Mouse (Mus musculus): Measurements from ENCODE around the gene Fgf8.

Gene Fgf8

DNA sequence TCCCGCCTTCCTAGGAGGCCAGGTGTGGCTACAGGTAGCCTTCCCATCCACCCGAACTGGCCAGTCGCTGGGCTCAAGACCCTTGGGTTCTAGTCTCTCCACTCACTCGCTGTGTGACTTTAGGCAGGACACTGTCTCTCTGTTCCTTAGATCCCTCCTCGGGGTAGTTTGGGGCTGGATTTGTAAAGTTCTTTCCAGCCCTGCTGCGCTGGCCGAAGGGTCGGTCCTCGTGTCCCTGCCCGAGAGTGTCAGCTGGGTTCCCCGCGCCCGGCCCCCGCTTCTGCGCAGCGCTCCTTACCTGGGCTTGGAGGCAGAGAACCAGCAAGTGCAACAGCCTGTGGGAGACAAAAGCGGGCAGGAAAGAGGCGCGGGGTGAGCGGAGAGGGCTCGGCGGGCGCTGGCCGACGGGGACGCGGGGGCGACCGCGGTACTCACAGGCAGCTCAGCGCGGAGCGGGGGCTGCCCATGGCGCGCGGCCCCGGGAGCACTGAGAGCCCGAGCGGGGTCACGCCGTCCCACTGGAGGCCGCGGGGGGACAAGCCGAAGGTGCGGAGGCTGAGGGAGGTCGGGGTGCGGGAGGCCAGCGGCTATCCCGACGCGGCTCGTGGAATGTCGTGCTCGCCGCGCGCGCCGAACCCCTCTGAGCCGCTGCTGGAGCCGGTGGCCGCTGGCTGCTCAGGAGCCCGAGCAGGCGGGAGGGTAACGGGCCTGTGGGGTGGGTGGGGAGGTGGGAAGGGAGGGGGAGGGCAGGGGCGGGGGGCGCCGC, at the start of gene Fgf8:
Gene Fgf8, minus strand, starts transcription at position 698 of the 766 bp plus-strand sequence.
- no peak for TF ChIP-seq GATA4 (IDR thresholded peaks at IDR 0.05; ENCODE audit: insufficient replicate concordance, low read length)

GRCm38 (mm10) chr19:45792404-45792803, 49.7 kb upstream of the Fgf8 start:
- no peak for TF ChIP-seq GATA4 (IDR thresholded peaks at IDR 0.05; ENCODE audit: insufficient replicate concordance, low read length)

DNA sequence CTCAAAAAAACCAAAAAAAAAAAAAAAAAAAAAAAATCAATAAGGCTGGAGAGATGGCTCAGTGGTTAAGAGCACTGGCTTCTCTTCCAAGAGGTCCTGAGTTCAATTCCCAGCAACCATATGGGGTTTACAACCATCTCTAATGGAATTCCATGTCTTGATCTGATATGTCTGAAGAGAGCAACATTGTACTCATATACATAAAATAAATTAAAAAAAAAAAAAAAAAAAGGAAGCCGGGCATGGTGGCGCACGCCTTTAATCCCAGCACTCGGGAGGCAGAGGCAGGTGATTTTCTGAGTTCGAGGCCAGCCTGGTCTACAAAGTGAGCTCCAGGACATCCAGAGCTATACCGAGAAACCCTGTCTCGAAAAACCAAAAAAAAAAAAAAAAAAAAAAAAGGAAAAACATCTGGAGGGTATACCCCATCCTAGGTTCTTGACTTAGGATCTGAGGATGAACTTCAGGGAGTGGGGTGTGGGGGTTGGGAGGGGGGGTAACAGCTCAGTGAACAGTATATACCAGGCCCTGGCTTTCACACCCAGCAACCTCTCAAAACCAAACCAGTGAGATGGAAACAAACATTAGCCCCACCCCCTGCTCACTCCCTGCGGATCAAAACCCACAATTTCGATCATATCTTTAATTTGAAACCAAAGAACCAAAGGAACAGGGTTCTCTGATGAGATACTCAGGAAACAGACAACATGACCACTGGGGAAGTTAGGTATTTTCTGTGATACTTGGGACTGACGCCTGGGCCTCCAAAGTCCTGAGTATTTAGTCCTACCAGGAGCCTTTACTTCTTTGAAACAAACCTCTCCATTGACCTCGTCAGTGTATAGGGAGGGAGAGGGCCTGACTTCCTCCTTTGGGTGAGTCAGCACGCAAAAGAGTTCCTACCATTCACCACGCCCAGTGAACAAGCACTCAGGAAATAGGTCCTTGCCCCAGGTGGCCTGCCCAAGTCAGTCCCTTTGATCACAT, 47.5 kb upstream of the Fgf8 start:
- TF ChIP-seq GATA4 (IDR thresholded peaks at IDR 0.05; ENCODE audit: insufficient replicate concordance, low read length), result no peak

DNA sequence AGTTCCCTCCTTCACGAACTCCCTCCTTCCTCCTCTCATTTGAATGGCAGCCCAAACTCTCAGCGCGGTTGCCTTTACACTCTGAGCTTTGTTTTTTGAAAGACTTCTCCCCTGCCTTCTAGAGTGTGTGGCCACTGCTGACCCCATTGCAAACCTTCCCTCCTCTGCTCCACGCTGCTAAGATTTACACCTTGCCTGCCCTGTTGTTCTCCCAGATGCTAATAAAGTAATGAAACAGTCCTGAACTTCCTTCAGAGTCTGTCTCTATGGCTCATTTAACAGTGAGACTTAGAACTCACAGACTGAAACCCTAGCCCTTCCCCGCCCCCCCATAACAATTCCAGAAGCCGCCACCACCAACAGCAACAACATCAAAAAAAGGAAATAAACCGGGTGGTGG, 46.6 kb upstream of the Fgf8 start:
- no peak for TF ChIP-seq GATA4 (IDR thresholded peaks at IDR 0.05; ENCODE audit: insufficient replicate concordance, low read length)

DNA sequence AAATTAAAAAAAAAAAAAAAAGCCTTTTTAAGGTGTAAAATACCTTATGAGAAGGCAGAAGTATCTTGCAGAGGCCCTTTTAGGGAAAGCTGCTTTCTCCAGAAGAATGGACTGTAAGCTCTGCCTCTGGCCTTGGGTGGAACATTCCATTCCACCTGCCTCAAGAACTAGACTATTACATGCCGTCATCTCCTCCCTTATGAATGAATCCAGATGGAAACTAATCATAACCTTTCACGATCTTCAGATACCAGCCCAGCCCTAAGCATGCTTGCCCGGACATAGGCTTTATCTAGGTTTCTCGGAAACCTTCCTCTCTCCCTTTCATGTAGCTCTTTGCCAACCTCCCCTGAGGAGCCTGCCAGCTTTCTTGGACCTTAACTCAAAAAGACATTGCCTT, 45.6 kb upstream of the Fgf8 start:
- no peak for TF ChIP-seq GATA4 (IDR thresholded peaks at IDR 0.05; ENCODE audit: insufficient replicate concordance, low read length)

- no peak for TF ChIP-seq GATA4 (IDR thresholded peaks at IDR 0.05; ENCODE audit: insufficient replicate concordance, low read length)
These were observed 44.7 kb upstream of the Fgf8 start for GRCm38 (mm10) chr19:45787450-45787849.

DNA sequence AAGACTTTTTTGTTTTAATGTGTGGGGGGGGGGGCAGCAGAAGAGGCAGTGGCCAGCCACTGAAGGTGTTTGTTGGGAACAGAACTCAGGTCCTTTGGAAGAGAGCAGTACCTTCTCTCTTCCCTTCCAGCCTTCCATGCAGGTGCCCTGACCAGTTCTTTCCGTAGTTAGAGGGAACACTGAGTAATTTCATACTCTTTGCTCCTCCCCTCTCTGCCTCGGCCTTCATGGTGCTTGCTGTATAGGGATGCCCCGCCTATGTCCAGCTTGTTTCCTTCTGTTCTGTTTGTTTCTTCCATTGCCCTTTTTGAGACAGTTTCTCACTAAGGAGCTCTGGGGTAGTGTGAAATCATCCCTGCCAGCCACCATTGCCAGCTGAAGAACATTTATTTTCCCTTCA, 42.8 kb upstream of the Fgf8 start:
- no peak for TF ChIP-seq GATA4 (IDR thresholded peaks at IDR 0.05; ENCODE audit: insufficient replicate concordance, low read length)

DNA sequence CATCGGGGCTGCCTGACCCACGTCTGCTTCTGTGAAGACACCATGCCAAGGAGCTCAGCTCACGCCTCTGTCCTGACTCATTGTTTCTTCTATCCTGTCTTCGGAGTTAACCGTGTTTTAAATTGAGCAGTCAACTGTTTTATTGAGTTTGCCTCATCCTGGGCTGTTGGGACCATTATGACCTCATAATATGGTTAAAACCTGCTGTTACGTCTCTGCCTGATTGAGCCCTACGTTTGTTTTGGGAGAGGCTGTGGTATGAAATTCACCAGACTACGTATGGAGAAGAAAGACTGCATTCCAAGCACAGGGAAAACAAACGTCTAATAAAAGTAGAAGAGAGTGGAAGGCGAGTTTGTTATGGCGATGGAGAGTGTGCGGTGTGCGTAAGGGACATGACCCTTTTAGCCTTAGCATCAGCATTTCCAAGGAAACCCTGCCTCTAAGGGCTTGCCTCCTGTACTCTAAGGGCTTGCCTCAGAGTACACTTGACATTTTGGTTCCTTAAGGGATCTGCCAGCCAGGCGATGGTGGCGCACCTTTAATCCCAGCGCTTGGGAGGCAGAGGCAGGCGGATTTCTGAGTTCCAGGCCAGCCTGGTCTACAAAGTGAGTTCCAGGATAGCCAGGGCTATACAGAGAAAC, 41.3 kb upstream of the Fgf8 start:
- TF ChIP-seq GATA4 (IDR thresholded peaks at IDR 0.05; ENCODE audit: insufficient replicate concordance, low read length), result no peak

DNA sequence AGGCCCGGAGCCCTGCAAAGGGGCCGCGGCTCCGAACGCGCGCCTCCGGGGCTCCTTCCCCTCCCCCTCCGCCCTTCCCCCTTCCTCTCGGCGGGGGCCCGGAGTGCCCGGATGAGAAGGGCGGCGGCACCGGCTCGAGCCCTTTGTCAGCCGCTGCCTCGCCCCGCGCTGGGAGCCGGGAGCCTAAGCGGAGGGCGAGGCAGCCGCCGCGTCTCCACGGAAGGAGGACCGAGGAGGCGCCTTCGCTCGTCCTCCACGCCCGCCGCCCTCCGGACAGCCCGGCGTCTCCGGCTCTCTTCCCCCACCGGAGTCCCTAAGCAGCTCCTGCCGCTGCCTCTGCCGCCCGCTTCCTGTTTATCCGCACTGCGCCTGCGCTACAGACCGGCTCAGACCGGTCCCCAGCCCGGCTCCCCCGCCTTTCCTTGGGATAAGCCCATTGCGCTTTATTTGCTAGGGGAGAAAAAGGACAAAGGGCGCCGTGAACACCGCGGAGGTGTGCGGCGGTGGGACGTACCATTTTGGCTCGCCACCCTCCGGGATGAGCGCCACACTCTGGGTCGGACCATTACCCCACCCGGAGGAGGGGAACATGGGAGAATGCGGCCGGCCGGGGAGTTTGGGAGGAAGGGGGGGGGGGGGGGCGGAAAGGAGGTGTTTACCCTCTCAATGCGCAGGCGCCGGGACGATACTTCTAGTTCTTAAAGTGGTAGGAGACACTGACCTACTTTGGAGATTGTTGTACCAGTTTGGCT, 40.6 kb upstream of the Fgf8 start, which contains the start of gene Mgea5:
Gene Mgea5, minus strand, starts transcription at position 657 of the 752 bp plus-strand sequence.
- peak; percentile 50; the same call in 1 of the 2 replicates for TF ChIP-seq GATA4 (IDR thresholded peaks at IDR 0.05; ENCODE audit: insufficient replicate concordance, low read length)

- TF ChIP-seq GATA4 (IDR thresholded peaks at IDR 0.05; ENCODE audit: insufficient replicate concordance, low read length), result no peak
These were observed 39.7 kb upstream of the Fgf8 start for GRCm38 (mm10) chr19:45782315-45783001.

DNA sequence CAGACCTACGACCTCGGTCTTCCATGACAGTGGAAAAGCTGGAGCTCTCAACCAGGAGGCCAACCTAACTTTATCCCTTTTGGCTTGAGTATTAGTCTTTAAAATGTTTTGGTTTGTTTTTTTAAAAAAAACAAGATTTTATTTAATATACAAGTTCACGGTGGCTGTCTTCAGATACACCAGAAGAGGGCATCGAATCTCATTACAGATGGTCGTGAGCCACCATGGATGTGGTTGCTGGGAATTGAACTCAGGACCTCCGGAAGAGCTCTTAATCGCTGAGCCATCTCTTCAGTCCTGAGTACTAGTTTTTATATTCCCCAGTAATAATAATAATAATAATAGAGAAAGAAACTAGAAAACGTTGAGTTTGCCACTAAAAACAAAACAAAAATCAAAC, 39.0 kb upstream of the Fgf8 start:
- TF ChIP-seq GATA4 (IDR thresholded peaks at IDR 0.05; ENCODE audit: insufficient replicate concordance, low read length), result no peak

DNA sequence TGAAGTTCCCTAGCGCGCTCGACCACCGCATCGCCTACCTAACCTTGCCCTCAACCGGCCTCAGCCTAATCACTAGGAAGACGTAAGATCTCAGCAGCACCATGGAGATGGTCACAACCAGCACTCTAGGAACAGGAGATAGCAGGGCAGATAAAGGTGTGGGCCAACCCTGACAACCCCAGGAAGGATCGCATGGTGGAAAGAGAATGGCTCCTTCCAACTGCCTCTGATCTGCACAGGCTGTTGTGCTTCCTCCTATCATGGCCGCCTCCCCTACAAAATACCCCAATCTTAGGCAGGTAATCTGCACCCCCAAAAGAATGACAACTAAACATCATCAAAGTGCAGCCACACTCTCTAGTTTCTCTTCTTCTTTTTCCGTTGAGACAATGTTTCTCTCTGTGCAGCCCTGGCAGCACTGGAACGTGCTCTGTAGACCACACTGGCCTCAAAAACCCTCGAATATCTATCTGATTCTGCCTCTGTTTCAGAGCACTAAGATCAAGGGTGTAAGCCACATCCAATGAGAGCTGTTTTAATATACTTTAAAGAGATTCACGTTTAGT, 37.7 kb upstream of the Fgf8 start:
- TF ChIP-seq GATA4 (IDR thresholded peaks at IDR 0.05; ENCODE audit: insufficient replicate concordance, low read length), result no peak

DNA sequence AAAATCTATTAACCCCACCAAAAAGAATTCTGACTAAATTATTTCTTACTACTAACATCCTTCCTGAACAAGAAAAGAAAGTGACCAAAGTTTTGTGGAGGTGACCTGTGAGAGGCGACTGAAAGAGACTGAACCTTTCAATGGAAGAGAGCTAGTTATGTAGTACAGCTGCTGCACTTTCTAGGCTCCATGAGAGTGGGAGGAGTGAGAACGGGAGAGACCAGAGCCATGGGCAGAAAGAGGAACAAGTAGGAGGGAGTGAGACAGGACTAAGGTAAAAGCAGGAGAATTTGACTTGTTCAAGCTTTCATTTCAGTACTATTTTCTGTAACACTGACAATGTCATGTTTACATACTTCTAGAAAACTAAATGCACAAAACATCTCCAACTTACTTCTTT, 32.8 kb upstream of the Fgf8 start:
- no peak for TF ChIP-seq GATA4 (IDR thresholded peaks at IDR 0.05; ENCODE audit: insufficient replicate concordance, low read length)

DNA sequence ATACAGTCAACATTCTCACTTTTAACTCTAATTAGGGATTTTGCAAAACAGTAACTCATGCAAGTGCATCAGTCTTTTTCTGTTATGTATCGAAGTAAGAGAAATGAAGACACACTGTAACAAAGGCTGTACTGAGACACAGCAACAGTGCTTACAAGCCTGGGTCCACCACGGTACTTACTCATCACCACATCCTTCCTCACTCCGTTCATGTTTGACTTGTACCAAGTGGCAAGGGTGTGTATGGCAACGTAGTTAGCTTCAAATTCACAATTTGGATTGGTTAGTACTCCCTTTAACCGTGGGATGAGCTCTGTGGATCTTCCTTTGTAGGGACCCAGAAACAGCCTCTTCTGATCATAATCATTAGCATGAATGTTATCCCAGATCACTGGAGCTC, 28.8 kb upstream of the Fgf8 start:
- no peak for TF ChIP-seq GATA4 (IDR thresholded peaks at IDR 0.05; ENCODE audit: insufficient replicate concordance, low read length)
